Mouse (Mus musculus): Measurements from ENCODE around the gene Mgp.

DNA sequence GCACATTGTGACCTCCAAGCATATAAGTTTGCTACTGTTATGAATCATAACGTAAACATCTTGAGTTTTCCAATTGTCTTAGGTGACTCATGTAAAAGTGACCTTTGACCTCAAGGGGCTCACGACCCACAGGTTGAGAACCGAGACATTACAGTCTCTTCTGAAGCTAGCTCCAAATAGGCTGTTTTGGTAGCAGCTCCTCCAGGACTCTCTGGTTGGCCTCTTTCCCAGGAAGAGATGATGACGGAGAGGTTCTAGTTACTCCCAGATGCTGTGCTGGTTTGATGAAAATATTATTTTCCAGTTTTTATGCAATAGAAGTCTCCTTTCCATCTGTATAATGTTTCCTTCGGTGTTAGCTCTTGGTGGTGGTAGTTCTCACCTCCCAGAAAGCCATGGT lies 6.7 kb downstream of the Mgp start:
- TF ChIP-seq REST (IDR thresholded peaks at IDR 0.05; ENCODE audit: insufficient read depth, insufficient read length) = no peak
- no peak for TF ChIP-seq POLR2A (IDR thresholded peaks at IDR 0.05; ENCODE audit: insufficient read length, low read depth)
- no peak for TF ChIP-seq POLR2AphosphoS2 (IDR thresholded peaks at IDR 0.05; ENCODE audit: insufficient read length, low read depth)

Data from myocyte (in vitro differentiated cells).